Mouse (Mus musculus): ENCODE data around the gene Ttpal. TPM values are rescaled to one million over a fixed set of nuclear protein-coding genes. Genes with fewer than 3 reads are reported as not detected.

Ttpal gene
- polyA plus RNA-seq, 1 experiment from 2014 or later: 10.4 TPM

DNA sequence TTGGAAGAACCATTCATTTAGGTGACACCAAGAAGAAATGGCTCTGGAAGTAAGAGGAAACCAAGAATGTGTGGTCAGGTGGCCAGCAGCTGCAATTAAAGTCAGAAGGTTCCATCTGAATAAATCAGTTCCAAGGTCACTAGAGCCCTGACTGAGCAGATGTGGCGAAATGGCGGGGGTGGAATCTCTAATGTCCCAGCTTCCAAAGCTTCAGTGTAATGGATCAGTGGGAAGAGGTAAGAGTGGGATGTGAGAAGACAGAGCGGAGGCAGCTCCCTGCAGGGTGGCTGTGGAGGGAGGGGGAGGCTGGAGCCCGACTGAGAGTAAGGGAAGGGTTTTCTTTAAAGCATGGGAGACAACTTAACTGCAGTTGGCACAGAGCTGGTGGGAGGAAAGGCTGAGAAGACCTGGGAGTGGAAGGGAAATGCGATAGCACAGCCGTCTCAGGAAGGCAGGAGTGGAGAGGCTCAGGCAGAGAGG is 59.3 kb downstream of the Ttpal start:
- ATAC-seq (ENCODE audit: insufficient read depth): no peak
- Histone ChIP-seq H3K4me1 (replicated peaks) (peaks cover 49% of the 10 kb centered on the region), H3K27me3 (no peaks in the 10 kb centered on the region), H3K9ac (no peak overlapping the region), H3K4me3 (replicated peaks) (no peak overlapping the region), H3K36me3 (replicated peaks) (0 out of 2 replicates have a peak, but pooled peaks cover 4% of the 10 kb centered on the region), H3K27ac (replicated peaks) (no peak overlapping the region; the same call in 1 of the 2 replicates), H3K4me2 (no peak overlapping the region), H3K9me3 (replicated peaks) (no peaks in the 10 kb centered on the region)
- 71% methylated on average over 6 of the region's 6 CpGs for WGBS (ENCODE audit: insufficient replicate concordance)

GRCm38 (mm10) chr2:163662076-163662475 is 60.0 kb downstream of the Ttpal start:
- ATAC-seq (ENCODE audit: insufficient read depth): no peak
- no peak overlapping the region for H3K4me3 ChIP-seq (replicated peaks)
- H3K4me2 ChIP-seq: no peak overlapping the region
- H3K9me3 ChIP-seq (replicated peaks): no peaks in the 10 kb centered on the region
- H3K4me1 ChIP-seq (replicated peaks): peaks cover 49% of the 10 kb centered on the region
- H3K27ac ChIP-seq (replicated peaks): 0 out of 2 replicates have a peak overlapping the region, but pooled peaks have one; percentile 41
- 85% methylated on average over 5 of the region's 5 CpGs for WGBS (ENCODE audit: insufficient replicate concordance)
- H3K36me3 ChIP-seq (replicated peaks): 0 out of 2 replicates have a peak, but pooled peaks cover 4% of the 10 kb centered on the region
- H3K27me3 ChIP-seq: no peaks in the 10 kb centered on the region
- H3K9ac ChIP-seq: no peak overlapping the region

DNA sequence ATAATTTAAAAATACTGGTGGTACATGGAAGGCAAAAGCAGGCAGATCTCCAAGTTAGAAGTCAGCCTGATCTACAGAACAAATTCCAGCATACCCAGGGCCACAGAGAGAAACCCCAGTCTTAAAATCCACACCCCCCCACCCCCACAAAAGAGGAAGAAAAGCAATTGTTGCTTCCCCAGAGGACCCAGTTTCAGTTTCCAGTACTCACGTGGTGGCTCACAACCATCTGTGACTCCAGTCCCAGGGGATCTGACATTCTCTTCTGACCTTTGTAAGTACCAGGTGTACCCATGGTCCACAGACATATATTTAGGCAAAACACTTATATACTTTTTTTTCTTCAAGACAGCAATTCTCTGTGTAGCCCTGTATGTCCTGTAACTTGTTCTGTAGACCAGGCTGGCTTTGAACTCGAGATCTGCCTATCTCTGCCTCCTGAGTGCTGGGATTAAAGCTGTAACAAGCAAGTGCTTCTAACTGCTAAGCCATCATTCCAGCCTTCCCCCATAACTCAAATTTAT is 60.6 kb downstream of the Ttpal start:
- no peak overlapping the region for H3K9ac ChIP-seq
- 47% methylated on average over 2 of the region's 2 CpGs for WGBS (ENCODE audit: insufficient replicate concordance)
- 0 out of 2 replicates have a peak, but pooled peaks cover 4% of the 10 kb centered on the region for H3K36me3 ChIP-seq (replicated peaks)
- no peak overlapping the region for H3K4me2 ChIP-seq
- H3K9me3 ChIP-seq (replicated peaks): no peaks in the 10 kb centered on the region
- H3K27me3 ChIP-seq: no peaks in the 10 kb centered on the region
- no peak overlapping the region for H3K27ac ChIP-seq (replicated peaks)
- peaks cover 45% of the 10 kb centered on the region for H3K4me1 ChIP-seq (replicated peaks)
- H3K4me3 ChIP-seq (replicated peaks): no peak overlapping the region
- no peak for ATAC-seq (ENCODE audit: insufficient read depth)

DNA sequence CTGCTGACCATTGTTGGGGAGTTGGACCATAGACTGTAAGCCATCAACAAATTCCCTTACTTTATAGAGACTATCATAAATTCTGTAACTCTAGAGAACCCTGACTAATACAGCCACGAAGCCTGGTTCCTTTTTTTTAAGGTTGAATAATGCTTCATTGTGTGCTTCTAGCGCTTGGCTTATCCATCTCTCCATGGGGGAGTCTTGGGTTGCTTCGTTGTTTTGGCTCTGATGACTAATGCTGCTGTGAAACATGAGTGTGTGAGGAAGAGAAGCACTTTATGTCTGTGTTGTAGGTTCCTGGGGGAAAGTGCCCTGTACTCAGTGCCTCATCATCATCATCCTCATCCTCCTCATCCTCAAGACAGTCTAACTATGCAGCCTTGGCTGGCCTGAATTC is 61.8 kb downstream of the Ttpal start:
- WGBS (ENCODE audit: insufficient replicate concordance): 71% methylated on average over 3 of the region's 3 CpGs
- no peak overlapping the region for H3K4me3 ChIP-seq (replicated peaks)
- H3K4me2 ChIP-seq: no peak overlapping the region
- H3K27ac ChIP-seq (replicated peaks): no peak overlapping the region
- no peak for ATAC-seq (ENCODE audit: insufficient read depth)
- H3K27me3 ChIP-seq: no peaks in the 10 kb centered on the region
- no peaks in the 10 kb centered on the region for H3K9me3 ChIP-seq (replicated peaks)
- no peak overlapping the region for H3K9ac ChIP-seq
- peaks cover 45% of the 10 kb centered on the region for H3K4me1 ChIP-seq (replicated peaks)
- H3K36me3 ChIP-seq (replicated peaks): 0 out of 2 replicates have a peak, but pooled peaks cover 4% of the 10 kb centered on the region

- Histone ChIP-seq H3K4me2 (no peak overlapping the region), H3K36me3 (replicated peaks) (0 out of 2 replicates have a peak, but pooled peaks cover 4% of the 10 kb centered on the region), H3K27me3 (no peaks in the 10 kb centered on the region), H3K4me1 (replicated peaks) (peaks cover 17% of the 10 kb centered on the region), H3K9ac (no peak overlapping the region), H3K4me3 (replicated peaks) (no peak overlapping the region), H3K9me3 (replicated peaks) (no peaks in the 10 kb centered on the region), H3K27ac (replicated peaks) (no peak overlapping the region)
- no peak for ATAC-seq (ENCODE audit: insufficient read depth)
- 75% methylated on average over 1 of the region's 1 CpGs for WGBS (ENCODE audit: insufficient replicate concordance)
Observed at GRCm38 (mm10) chr2:163667045-163667444, 64.9 kb downstream of the Ttpal start.

Other genes starting within 250 kb of the Ttpal start
- 0.21 and 0.23 TPM in 2 replicates for gene Jph2, start 204.3 kb upstream of the Ttpal start, polyA plus RNA-seq (2015; fragmentation: Nextera tagmentation; extraction: Ambion mirVana)
- 36.7 and 37.1 TPM in 2 replicates for gene Oser1, start 177.6 kb upstream of the Ttpal start, polyA plus RNA-seq (2015; fragmentation: Nextera tagmentation; extraction: Ambion mirVana)
- gene Gdap1l1, start 163.8 kb upstream of the Ttpal start, polyA plus RNA-seq (2015; fragmentation: Nextera tagmentation; extraction: Ambion mirVana): 0.10 and 0.21 TPM in 2 replicates
- 3.8 and 4.6 TPM in 2 replicates for gene Fitm2, start 129.7 kb upstream of the Ttpal start, polyA plus RNA-seq (2015; fragmentation: Nextera tagmentation; extraction: Ambion mirVana)
- gene R3hdml, start 110.0 kb upstream of the Ttpal start, polyA plus RNA-seq (2015; fragmentation: Nextera tagmentation; extraction: Ambion mirVana): not detected in 2 replicates
- gene Hnf4a, start 95.5 kb upstream of the Ttpal start, polyA plus RNA-seq (2015; fragmentation: Nextera tagmentation; extraction: Ambion mirVana): 17.0 and 19.0 TPM in 2 replicates
- gene Serinc3, start 42.8 kb downstream of the Ttpal start, polyA plus RNA-seq (2015; fragmentation: Nextera tagmentation; extraction: Ambion mirVana): 126 and 129 TPM in 2 replicates
- 93.3 and 95.5 TPM in 2 replicates for gene Pkig, start 56.1 kb downstream of the Ttpal start, polyA plus RNA-seq (2015; fragmentation: Nextera tagmentation; extraction: Ambion mirVana)
- gene Ada, start 147.9 kb downstream of the Ttpal start, polyA plus RNA-seq (2015; fragmentation: Nextera tagmentation; extraction: Ambion mirVana): 3.5 TPM in 2 replicates
- 0.09 TPM in 1 of 2 replicates, not detected in the other for gene Ccn5, start 218.5 kb downstream of the Ttpal start, polyA plus RNA-seq (2015; fragmentation: Nextera tagmentation; extraction: Ambion mirVana)